8 mouse cellular contexts compared by ENCODE assay signal in the genomic region with DNA sequence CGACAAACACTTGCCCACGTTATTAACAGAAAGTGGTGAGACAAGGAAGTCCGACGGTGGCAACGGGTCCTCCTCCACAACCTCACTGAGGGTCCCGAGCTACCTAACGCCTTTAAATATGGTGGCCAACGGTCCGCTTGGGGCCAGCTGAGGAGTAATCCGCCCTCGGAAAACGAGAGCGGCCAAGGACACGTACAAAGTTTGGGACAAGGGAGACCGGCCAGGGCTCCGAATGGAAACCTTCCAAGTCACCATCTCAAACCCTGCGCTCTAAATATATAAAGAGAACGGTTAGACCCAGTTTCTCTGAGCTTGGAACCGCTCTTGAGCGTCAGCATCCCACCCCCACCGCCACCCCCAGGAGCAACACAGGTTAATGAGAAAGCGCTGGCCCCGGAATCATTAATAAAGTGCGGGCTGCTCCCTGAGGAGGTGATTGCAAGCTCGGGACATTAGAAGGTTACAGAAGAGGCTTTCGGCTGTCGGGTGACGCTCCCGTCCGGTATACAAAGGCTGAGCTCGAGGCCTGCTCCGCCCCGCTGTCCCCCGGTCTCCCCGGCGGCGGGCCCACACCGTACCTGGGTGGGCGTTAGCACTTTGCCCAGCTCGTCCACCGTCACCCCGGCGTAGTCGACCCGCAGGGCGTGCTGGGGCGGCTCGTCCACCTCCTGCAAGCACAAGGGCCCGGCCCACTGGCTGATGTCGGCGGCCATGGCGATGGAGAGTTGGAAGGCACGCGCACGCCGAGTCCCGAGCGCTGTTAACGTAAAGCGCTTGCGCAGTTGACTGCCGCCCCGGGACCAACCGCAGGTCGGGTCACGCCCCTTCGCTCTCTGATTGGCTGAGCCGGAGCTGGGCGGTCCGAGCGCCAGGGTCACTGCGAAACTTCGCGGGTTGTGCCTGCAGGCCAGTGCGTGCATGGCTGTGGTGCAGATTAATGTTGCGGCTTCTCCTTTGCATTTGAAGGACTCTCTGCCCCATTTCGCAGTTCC. TPM values are rescaled to one million over a fixed set of nuclear protein-coding genes. Genes with fewer than 3 reads are reported as not detected.
DNase-seq lines count a peak whose midpoint lies in the region; ATAC-seq lines count a peak whose summit lies in the region.

A gene (minus strand): TSS at position 795 of the 992 bp plus-strand sequence.

- peak within 1 kb of the TSS; percentile 75 for H3K27ac ChIP-seq in hindbrain, embryonic 13.5 days

- H3K4me2 ChIP-seq in hindbrain, embryonic 13.5 days = peak within 1 kb of the TSS; percentile 78

- no peaks in the 10 kb centered on the region for H3K27me3 ChIP-seq in hindbrain, embryonic 13.5 days

- H3K9ac ChIP-seq in hindbrain, embryonic 13.5 days = peak within 1 kb of the TSS; percentile 87

- DNase-seq in NIH3T3 (ENCODE audit: low read depth) = peak; percentile 98
- DNase-seq in cerebellum, postnatal 10 days = peak; percentile 98
- peak; percentile 84 to 93 for DNase-seq in frontal cortex, postnatal 14 days (ENCODE audit: low spot score in 2 of 2)
- DNase-seq in layer of hippocampus, postnatal 25 days (ENCODE audit: extremely low spot score in 1 of 2, low spot score in 1 of 2) = peak; percentile 84 to 88
- peak; percentile 97 for DNase-seq in lung, postnatal 25 days (ENCODE audit: low spot score)
- DNase-seq in retina, embryonic 14.5 days (ENCODE audit: low spot score) = peak; percentile 98
- peak; percentile 96 for DNase-seq in thymus, postnatal 4 days

- peak within 1 kb of the TSS; percentile 87 for H3K4me3 ChIP-seq in hindbrain, embryonic 13.5 days

- H3K4me1 ChIP-seq in hindbrain, embryonic 13.5 days (replicated peaks) = peaks cover 35% of the 10 kb centered on the region

- H3K36me3 ChIP-seq in hindbrain, embryonic 13.5 days = peaks cover 31% of the 10 kb centered on the region

- H3K9me3 ChIP-seq in hindbrain, embryonic 13.5 days = no peaks in the 10 kb centered on the region

- WGBS in hindbrain, embryonic 13.5 days = under 1% methylated on average over 77 of the region's 77 CpGs

- peak; percentile 95 for ATAC-seq in hindbrain, embryonic 13.5 days (ENCODE audit: low FRiP score)

RNA-seq across cellular contexts. Expression of the gene that starts here (rescaled TPM):
- polyA plus RNA-seq in hindbrain, embryonic 13.5 days (2015; fragmentation: Nextera tagmentation; extraction: Ambion mirVana) = 1,027 and 1,043 TPM in 2 replicates
- total RNA-seq in layer of hippocampus, postnatal 25 days (2021) = 100 to 1,000 TPM; 698 to 787 TPM

Comparison
In these comparisons a context has a peak if more than half of its experiments do, and no peak if none do; other contexts are left out.
1. Peak in every context shown above with its lines: DNase-seq, ATAC-seq, H3K4me3 ChIP-seq and H3K27ac ChIP-seq.